Mouse (Mus musculus): ENCODE results near the gene E2f6.

DNA sequence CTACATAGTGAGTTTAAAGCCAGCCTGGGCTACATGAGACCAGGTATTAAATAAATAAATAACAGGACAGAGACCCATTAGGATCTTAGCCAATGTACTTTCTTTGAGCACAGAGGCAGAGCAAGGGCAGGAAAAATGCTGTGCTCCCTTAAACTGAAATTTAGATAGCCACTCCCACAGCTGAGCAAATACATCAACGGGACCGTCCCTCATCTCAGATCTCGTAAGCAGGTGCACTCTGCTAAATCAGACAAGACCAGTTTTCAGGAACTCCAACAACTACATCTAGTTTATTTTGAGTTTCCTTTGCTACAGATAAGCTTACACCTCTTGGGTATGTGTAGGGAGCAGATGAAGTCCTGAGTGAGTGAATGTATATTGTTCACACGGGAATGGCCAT is 47.3 kb downstream of the E2f6 start:
- no peak for TF ChIP-seq CTCF (IDR thresholded peaks at IDR 0.05; ENCODE audit: extremely low read depth, insufficient read depth, insufficient read length, insufficient replicate concordance)
- no peak for TF ChIP-seq POLR2A (IDR thresholded peaks at IDR 0.05; ENCODE audit: low read depth, low read length)
